Mouse (Mus musculus) frontal cortex, postnatal 14 days (tissue): ENCODE data around the gene Dnah11.

Experiments
- DNase-seq, 2 experiments: peaks; one replicate each; pipeline ENCODE4 v3.0.0; 2022; ENCODE audit warnings: low spot score in 2 of 2

Dnah11 gene

GRCm38 (mm10) chr12:118198386-118199093 lies at the start of gene Dnah11:
Dnah11 (minus strand) TSS chr12:118199043.
- peak; percentile 5 to 26 for DNase-seq

GRCm38 (mm10) chr12:118221182-118221581 lies 22.3 kb upstream of the Dnah11 start:
- no peak for DNase-seq

GRCm38 (mm10) chr12:118220062-118220461 lies 21.2 kb upstream of the Dnah11 start:
- no peak for DNase-seq

- no peak for DNase-seq
These were observed 13.3 kb upstream of the Dnah11 start for GRCm38 (mm10) chr12:118212163-118212562.

- DNase-seq: no peak
These were observed 2.3 kb downstream of the Dnah11 start for GRCm38 (mm10) chr12:118196583-118196982.

GRCm38 (mm10) chr12:118189535-118189934 lies 9.3 kb downstream of the Dnah11 start:
- no peak for DNase-seq

- DNase-seq: no peak
These were observed 11.2 kb downstream of the Dnah11 start for GRCm38 (mm10) chr12:118187663-118188062.

GRCm38 (mm10) chr12:118186881-118187489 lies 11.9 kb downstream of the Dnah11 start:
- no peak for DNase-seq

- DNase-seq: no peak
These were observed 12.5 kb downstream of the Dnah11 start for GRCm38 (mm10) chr12:118186120-118186880.

- DNase-seq: no peak
These were observed 14.1 kb downstream of the Dnah11 start for GRCm38 (mm10) chr12:118184731-118185130.

- DNase-seq: no peak
These were observed 21.1 kb downstream of the Dnah11 start for GRCm38 (mm10) chr12:118177756-118178155.

GRCm38 (mm10) chr12:118164785-118165184 lies 34.1 kb downstream of the Dnah11 start:
- DNase-seq: no peak

GRCm38 (mm10) chr12:118156986-118157385 lies 41.9 kb downstream of the Dnah11 start:
- no peak for DNase-seq

GRCm38 (mm10) chr12:118147521-118148033 lies 51.3 kb downstream of the Dnah11 start:
- DNase-seq: no peak

GRCm38 (mm10) chr12:118128116-118128515 lies 70.7 kb downstream of the Dnah11 start:
- DNase-seq: no peak

- no peak for DNase-seq
These were observed 79.2 kb downstream of the Dnah11 start for GRCm38 (mm10) chr12:118119668-118120067.

GRCm38 (mm10) chr12:118112599-118112998 lies 86.2 kb downstream of the Dnah11 start:
- no peak for DNase-seq

GRCm38 (mm10) chr12:118111896-118112295 lies 86.9 kb downstream of the Dnah11 start:
- no peak for DNase-seq

- DNase-seq: no peak
These were observed 91.1 kb downstream of the Dnah11 start for GRCm38 (mm10) chr12:118107719-118108118.

GRCm38 (mm10) chr12:118104520-118104919 lies 94.3 kb downstream of the Dnah11 start:
- DNase-seq: no peak

GRCm38 (mm10) chr12:118099694-118100093 lies 99.1 kb downstream of the Dnah11 start:
- no peak for DNase-seq

- DNase-seq: peak in 1 of 2 experiments; percentile 5
These were observed 100.6 kb downstream of the Dnah11 start for GRCm38 (mm10) chr12:118098257-118098656.
